Mouse (Mus musculus) adrenal gland, postnatal 25 days (tissue): ENCODE results near the gene 4930518I15Rik. TPM values are rescaled to one million over a fixed set of nuclear protein-coding genes. Genes with fewer than 3 reads are reported as not detected.
"Not testable (repeated sequence)": the region's sequence is repeated elsewhere in the genome, so short reads cannot be mapped to it uniquely, and the experiment has no call there.

Experiments used
- DNase-seq: peaks from one replicate; pipeline ENCODE4 v3.0.0; 2021; ENCODE audit warnings: mixed read lengths
- total RNA-seq: library from RNA; stranded (reverse); gene quantifications from 2 replicates; pipeline ENCODE4 v1.2.3, GENCODE M21; 2021

The 4930518I15Rik gene
- total RNA-seq, 1 experiment from 2014 or later: 4.8 TPM

- DNase-seq: no peak
Measured at GRCm38 (mm10) chr2:156843331-156843730, 14.4 kb downstream of the 4930518I15Rik start.

GRCm38 (mm10) chr2:156842711-156843110 is 15.0 kb downstream of the 4930518I15Rik start:
- DNase-seq: no peak

GRCm38 (mm10) chr2:156841841-156842706 is 15.7 kb downstream of the 4930518I15Rik start:
- DNase-seq: peak; percentile 66

- peak; percentile 59 for DNase-seq
Measured at GRCm38 (mm10) chr2:156841028-156841840, 16.5 kb downstream of the 4930518I15Rik start.

GRCm38 (mm10) chr2:156840301-156841027 is 17.3 kb downstream of the 4930518I15Rik start:
- DNase-seq: peak; percentile 44

GRCm38 (mm10) chr2:156839319-156840191 is 18.2 kb downstream of the 4930518I15Rik start, which contains the start of gene Tgif2:
TSS of gene Tgif2 (plus strand) at chr2:156840007.
- peak; percentile 62 for DNase-seq

GRCm38 (mm10) chr2:156838839-156839238 is 18.9 kb downstream of the 4930518I15Rik start:
- DNase-seq: no peak

GRCm38 (mm10) chr2:156834336-156834735 is 23.4 kb downstream of the 4930518I15Rik start:
- no peak for DNase-seq

GRCm38 (mm10) chr2:156825128-156825527 is 32.6 kb downstream of the 4930518I15Rik start:
- not testable (repeated sequence) for DNase-seq

- DNase-seq: no peak
Measured at GRCm38 (mm10) chr2:156816116-156816515, 41.6 kb downstream of the 4930518I15Rik start.

- DNase-seq: no peak
Measured at GRCm38 (mm10) chr2:156815412-156815811, 42.3 kb downstream of the 4930518I15Rik start.

GRCm38 (mm10) chr2:156814893-156815292 is 42.9 kb downstream of the 4930518I15Rik start:
- no peak for DNase-seq

- no peak for DNase-seq
Measured at GRCm38 (mm10) chr2:156814344-156814801, 43.4 kb downstream of the 4930518I15Rik start.

GRCm38 (mm10) chr2:156811556-156811955 is 46.2 kb downstream of the 4930518I15Rik start:
- DNase-seq: no peak

- no peak for DNase-seq
Measured at GRCm38 (mm10) chr2:156810716-156811115, 47.0 kb downstream of the 4930518I15Rik start.

- DNase-seq: peak; percentile 52
Measured at GRCm38 (mm10) chr2:156809579-156809978, 48.2 kb downstream of the 4930518I15Rik start.

GRCm38 (mm10) chr2:156806886-156807285 is 50.9 kb downstream of the 4930518I15Rik start:
- no peak for DNase-seq
